Mouse (Mus musculus): ENCODE data around the gene Hook2. TPM values are rescaled to one million over a fixed set of nuclear protein-coding genes. Genes with fewer than 3 reads are reported as not detected.
A peak's percentile ranks its signal among the peaks of the same experiment; 100 is the strongest.

Gene Hook2
- polyA plus RNA-seq (2016; fragmentation: Nextera tagmentation; extraction: Ambion mirVana): 20.6 TPM in 2 replicates

DNA sequence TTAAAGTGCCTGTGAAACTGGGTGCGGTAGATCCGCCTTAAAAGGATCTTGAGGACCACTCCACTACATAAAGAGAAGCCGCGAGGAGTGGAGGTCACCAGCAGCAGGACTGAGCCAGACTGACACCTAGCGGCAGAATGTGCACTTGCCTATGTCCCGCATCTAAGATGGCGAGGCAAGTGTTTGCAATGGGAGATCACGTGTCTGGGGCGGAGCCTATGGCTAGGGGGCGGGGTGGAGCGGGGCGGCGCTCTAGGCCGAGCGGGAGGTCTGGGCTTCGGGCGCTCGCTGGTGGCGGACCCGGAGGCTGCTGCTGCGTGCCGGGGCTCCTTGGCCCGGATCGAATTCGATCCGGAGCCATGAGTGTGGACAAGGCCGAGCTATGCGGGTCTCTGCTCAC is at the start of gene Hook2:
Gene Hook2 (plus strand): TSS at position 255 of the 400 bp plus-strand sequence.
- Histone ChIP-seq H3K27ac (peak within 1 kb of the TSS; percentile 36; the same call in 1 of the 2 replicates), H3K4me3 (peak within 1 kb of the TSS; percentile 56), H3K4me2 (replicated peaks) (peak within 1 kb of the TSS; percentile 87), H3K9ac (peak within 1 kb of the TSS; percentile 66), H3K27me3 (peaks cover 17% of the 10 kb centered on the region; the same call in 1 of the 2 replicates), H3K4me1 (peaks cover 22% of the 10 kb centered on the region), H3K9me3 (no peaks in the 10 kb centered on the region), H3K36me3 (no peaks in the 10 kb centered on the region)
- WGBS: under 1% methylated on average over 28 of the region's 28 CpGs
- peak; percentile 89 for ATAC-seq (ENCODE audit: insufficient number of reproducible peaks, insufficient read depth, low FRiP score, low TSS enrichment)

DNA sequence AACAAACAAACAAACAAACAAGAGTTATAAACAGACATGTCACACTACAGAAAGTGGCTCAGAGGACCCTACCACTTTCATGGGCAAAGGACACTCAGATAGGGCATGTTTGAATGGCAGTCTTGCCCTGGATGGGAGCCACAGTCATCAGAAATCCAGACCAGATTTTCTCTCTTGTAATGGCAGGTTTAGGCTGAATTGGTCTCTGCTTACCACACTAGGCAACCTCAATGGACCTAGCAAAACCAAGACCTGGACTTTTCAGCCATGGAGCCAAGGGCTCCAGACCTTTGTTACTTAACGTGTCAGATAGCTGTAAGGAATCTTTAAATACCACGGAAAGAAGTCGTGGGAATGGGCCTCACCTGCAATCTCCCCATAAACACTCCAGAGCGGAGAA is 46.7 kb upstream of the Hook2 start:
- H3K4me2 ChIP-seq (replicated peaks): no peak overlapping the region
- 18% methylated on average over 4 of the region's 4 CpGs for WGBS
- no peaks in the 10 kb centered on the region for H3K9me3 ChIP-seq
- no peak overlapping the region for H3K4me3 ChIP-seq
- no peak overlapping the region for H3K9ac ChIP-seq
- H3K36me3 ChIP-seq: no peaks in the 10 kb centered on the region
- peaks cover 16% of the 10 kb centered on the region for H3K4me1 ChIP-seq
- H3K27ac ChIP-seq: no peak overlapping the region
- H3K27me3 ChIP-seq: peaks cover 71% of the 10 kb centered on the region
- no peak for ATAC-seq (ENCODE audit: insufficient number of reproducible peaks, insufficient read depth, low FRiP score, low TSS enrichment)

DNA sequence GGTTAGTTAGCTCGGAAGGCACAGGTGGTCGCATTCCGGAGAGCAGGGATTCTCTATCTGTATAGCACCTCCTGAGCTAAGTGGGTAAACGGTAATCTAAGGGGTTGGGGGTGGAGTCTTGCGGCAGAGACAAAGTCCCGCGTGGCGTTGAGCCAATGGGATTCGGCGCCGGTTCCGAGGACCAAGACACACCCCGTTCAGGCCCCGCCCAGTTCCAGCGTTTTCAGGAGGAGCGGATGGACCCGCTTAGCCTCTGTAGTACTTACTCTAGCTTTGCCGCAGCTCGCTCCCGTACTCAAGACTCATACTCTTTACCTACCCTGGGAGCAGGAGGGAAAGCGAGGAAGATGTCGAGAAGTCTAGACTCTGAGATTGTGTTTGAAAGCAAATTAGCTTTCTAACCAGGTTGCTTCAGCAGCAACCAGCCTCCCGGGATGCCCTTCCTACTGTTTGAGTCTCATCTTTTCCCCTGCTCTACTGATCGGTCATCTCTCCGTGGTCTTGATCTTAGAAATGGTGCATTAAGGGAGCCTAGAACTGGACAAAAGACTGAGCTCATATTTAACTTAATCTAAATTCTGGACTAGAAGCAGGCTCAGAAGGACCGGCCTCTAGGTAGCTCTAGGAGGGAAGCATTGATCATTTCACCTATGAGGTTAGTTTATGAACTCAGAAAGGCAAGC is 45.8 kb upstream of the Hook2 start:
- peak overlapping the region; percentile 15; the same call in 1 of the 2 replicates for H3K4me2 ChIP-seq (replicated peaks)
- no peak overlapping the region for H3K9ac ChIP-seq
- no peak overlapping the region for H3K27ac ChIP-seq
- peak overlapping the region; percentile 13; the same call in 1 of the 2 replicates for H3K4me3 ChIP-seq
- H3K36me3 ChIP-seq: no peaks in the 10 kb centered on the region
- H3K4me1 ChIP-seq: peaks cover 16% of the 10 kb centered on the region
- H3K27me3 ChIP-seq: peaks cover 74% of the 10 kb centered on the region
- 3% methylated on average over 26 of the region's 26 CpGs for WGBS
- no peak for ATAC-seq (ENCODE audit: insufficient number of reproducible peaks, insufficient read depth, low FRiP score, low TSS enrichment)
- no peaks in the 10 kb centered on the region for H3K9me3 ChIP-seq

DNA sequence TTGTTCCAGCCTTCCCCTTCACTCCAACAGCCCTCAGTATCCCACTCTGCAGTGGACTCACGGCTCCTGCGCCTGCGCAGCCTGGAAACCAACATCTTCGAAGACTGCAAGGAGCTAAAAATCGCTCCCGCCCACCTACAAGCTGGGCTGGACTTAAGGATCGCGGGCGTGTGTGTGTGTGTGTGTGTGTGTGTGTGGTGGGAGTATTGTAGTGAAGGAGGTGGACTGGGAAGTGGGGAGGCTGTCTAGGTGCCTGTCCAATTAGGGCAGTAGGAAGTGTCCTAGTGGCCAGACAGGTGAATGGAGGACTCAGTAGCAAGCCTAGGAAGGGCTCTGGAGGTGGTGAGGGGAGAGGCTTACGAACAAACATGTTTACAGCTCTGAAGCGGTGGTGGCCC is 45.2 kb upstream of the Hook2 start:
- H3K4me2 ChIP-seq (replicated peaks): peak overlapping the region; percentile 86
- no peaks in the 10 kb centered on the region for H3K36me3 ChIP-seq
- no peaks in the 10 kb centered on the region for H3K9me3 ChIP-seq
- WGBS: 2% methylated on average over 11 of the region's 11 CpGs
- H3K9ac ChIP-seq: no peak overlapping the region
- no peak for ATAC-seq (ENCODE audit: insufficient number of reproducible peaks, insufficient read depth, low FRiP score, low TSS enrichment)
- no peak overlapping the region for H3K27ac ChIP-seq
- peaks cover 16% of the 10 kb centered on the region for H3K4me1 ChIP-seq
- H3K4me3 ChIP-seq: peak overlapping the region; percentile 46
- peaks cover 79% of the 10 kb centered on the region for H3K27me3 ChIP-seq

DNA sequence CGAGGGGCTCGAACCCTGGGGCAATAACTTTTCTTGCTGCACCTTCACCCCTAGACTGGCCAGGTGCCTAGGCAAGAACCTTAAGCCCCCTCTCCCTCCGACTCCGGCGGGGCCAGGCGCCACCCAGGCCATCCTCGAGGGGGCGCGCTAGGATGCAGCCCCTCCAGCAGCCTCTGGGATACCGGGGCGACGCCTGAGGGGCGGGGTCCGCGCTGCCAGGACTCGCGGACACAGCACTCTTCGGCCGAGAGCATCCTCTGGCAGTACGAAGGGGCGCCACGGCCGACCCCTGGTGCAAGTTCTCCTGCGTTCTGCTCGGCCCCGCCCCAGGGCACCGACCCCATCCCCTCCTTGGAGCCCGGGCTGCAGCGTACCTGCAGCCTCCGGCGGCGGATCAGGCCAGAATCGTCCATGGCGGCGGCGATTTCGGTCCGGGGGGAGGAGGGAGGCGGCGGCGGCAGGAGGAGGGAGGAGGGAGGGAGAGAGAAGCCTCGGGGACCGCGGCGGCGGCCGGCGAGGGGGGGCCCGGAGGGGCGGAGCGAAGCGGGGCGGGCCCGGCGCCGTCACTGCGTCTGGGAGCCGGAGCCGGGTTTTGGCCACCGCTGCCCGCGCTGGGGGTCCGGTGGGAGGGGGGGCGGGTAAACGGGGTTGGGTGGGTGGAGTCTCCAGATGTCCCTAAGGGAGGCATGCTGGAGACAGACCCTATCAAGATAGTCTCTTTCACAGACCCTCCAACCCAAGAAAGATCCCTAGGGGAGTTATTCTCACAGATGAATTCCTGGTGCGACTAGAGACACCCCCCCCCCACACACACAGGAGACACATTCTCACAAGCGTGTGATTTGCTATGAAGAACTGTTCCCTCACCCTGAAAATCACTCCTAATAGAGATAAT is 44.5 kb upstream of the Hook2 start:
- Histone ChIP-seq H3K4me3 (peak overlapping the region; percentile 46), H3K27ac (no peak overlapping the region), H3K36me3 (no peaks in the 10 kb centered on the region), H3K9me3 (no peaks in the 10 kb centered on the region), H3K4me2 (replicated peaks) (peak overlapping the region; percentile 86), H3K4me1 (peaks cover 16% of the 10 kb centered on the region), H3K9ac (peak overlapping the region; percentile 48), H3K27me3 (peaks cover 79% of the 10 kb centered on the region)
- ATAC-seq (ENCODE audit: insufficient number of reproducible peaks, insufficient read depth, low FRiP score, low TSS enrichment): 0 out of 2 replicates have a peak, but pooled peaks have one; percentile 25
- 2% methylated on average over 51 of the region's 67 CpGs for WGBS

DNA sequence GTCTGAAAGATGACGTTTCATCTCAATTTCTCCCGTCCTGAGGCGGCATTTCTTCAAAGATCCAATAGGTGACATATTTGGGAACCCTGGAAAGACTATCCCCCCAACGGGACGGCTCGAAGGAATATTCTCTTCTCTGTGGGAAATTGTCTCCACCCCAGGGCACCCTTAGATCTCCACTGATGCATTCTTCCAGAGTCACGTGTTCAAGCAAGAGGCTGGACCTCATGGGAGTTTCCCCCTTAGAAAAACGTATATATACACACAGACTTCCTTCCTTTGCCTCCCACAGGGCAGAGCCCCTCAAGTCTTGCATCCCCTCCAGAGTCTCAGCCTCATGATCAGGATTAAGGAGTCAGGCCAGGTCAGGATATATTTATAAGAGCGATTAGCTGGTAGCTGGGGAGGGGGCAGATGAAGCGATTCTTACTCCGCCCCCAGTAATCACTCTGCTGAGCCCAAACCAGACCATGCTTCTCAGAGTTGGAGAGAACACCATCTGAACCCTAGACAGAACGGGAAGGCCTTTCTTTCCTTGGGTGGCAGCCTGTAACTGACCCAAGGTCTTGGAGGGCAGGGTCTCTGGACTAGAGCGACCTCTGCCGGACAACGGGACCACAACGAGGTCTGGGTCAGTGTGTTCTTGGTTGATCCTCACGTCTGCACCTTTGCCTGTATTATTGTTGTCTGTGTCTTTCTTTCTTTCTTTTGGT is 43.7 kb upstream of the Hook2 start, which contains the start of gene Rtbdn:
Gene Rtbdn (plus strand): TSS at position 464 of the 713 bp plus-strand sequence.
- WGBS: 9% methylated on average over 17 of the region's 17 CpGs
- Histone ChIP-seq H3K27me3 (peaks cover 81% of the 10 kb centered on the region), H3K27ac (no peak within 1 kb of the TSS), H3K4me2 (replicated peaks) (peak within 1 kb of the TSS; percentile 86), H3K9me3 (no peaks in the 10 kb centered on the region), H3K4me3 (peak within 1 kb of the TSS; percentile 46), H3K36me3 (no peaks in the 10 kb centered on the region), H3K4me1 (peaks cover 16% of the 10 kb centered on the region), H3K9ac (peak within 1 kb of the TSS; percentile 48)
- ATAC-seq (ENCODE audit: insufficient number of reproducible peaks, insufficient read depth, low FRiP score, low TSS enrichment): 0 out of 2 replicates have a peak, but pooled peaks have one; percentile 16

DNA sequence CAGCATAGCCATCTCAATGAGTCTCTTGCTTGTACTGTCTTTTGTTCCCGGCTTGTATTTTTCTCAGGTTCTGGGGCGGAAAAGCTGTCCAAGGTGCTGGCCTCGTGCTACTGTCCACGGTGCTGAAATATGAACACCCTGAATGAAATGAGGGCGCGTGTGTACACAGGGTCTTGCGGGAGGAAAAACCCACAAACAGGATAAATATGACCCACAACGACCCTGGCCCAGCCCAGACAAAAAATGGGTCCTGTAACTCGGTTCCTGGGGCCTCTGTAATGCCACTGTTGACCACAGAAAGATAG is 43.2 kb upstream of the Hook2 start:
- Histone ChIP-seq H3K27me3 (peaks cover 86% of the 10 kb centered on the region), H3K9ac (no peak overlapping the region), H3K4me2 (replicated peaks) (no peak overlapping the region), H3K4me3 (no peak overlapping the region), H3K4me1 (peaks cover 16% of the 10 kb centered on the region), H3K27ac (no peak overlapping the region), H3K9me3 (no peaks in the 10 kb centered on the region), H3K36me3 (no peaks in the 10 kb centered on the region)
- ATAC-seq (ENCODE audit: insufficient number of reproducible peaks, insufficient read depth, low FRiP score, low TSS enrichment): 0 out of 2 replicates have a peak, but pooled peaks have one; percentile 2
- 17% methylated on average over 9 of the region's 9 CpGs for WGBS

DNA sequence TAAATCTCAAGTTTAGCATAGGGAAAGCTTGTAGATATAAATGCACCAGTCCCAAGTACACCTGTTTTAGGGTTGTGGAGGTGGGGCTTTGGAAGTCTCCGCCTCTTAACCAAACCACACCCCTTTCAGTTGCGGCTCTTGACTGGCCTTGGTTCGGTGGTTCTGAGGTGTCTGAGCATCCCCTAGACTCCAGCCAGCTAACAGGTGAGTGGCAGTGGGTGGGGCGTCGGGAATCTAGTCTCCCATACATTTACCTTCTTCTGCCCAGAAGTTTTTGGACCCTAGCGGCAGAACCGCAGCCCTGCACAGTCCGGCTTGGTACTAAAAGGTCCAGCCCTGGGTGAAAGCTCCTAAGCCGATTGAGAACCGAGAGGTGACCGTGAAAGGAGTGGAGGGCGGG is 40.6 kb upstream of the Hook2 start:
- WGBS: 21% methylated on average over 12 of the region's 12 CpGs
- H3K4me3 ChIP-seq: no peak overlapping the region
- no peak overlapping the region for H3K9ac ChIP-seq
- no peaks in the 10 kb centered on the region for H3K36me3 ChIP-seq
- H3K9me3 ChIP-seq: no peaks in the 10 kb centered on the region
- H3K4me1 ChIP-seq: peaks cover 10% of the 10 kb centered on the region
- no peak for ATAC-seq (ENCODE audit: insufficient number of reproducible peaks, insufficient read depth, low FRiP score, low TSS enrichment)
- no peak overlapping the region for H3K27ac ChIP-seq
- peaks cover 82% of the 10 kb centered on the region for H3K27me3 ChIP-seq
- H3K4me2 ChIP-seq (replicated peaks): no peak overlapping the region

DNA sequence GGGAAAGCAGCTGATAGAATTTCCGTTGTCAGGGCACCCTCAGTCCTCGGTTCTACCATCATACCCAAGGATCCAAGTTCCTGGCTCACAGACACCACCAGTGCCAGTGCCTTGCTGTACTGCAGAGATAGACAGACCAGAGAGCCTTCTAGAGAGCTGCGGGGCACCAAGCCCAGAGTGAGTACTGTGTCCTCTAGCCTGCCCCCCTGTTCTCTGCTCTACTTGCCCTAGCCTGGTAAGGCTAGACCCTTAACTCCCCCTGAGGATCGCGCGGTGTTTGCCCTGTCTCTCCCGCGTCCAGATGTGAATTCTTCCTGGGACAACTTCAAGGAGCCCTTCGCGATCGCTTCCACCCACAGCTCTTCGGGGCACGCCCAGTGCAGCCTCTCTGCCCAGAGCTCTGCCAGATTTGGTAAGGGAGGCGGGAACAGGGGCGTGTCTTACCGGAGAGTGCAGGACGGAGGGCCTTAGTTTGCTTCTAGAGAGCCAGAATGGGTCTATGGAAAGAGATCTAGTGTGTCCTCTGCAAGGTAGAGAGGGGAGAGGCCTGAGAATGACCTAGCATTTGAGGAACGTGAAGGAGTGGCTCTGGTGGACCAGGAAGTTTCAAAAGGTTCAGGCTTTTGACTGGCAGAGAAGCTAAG is 37.7 kb upstream of the Hook2 start:
- whole genome bisulfite sequencing: 6% methylated on average over 18 of the region's 18 CpGs
- Histone ChIP-seq H3K9ac (no peak overlapping the region), H3K4me3 (no peak overlapping the region), H3K27ac (no peak overlapping the region), H3K27me3 (peaks cover 55% of the 10 kb centered on the region), H3K4me1 (no peaks in the 10 kb centered on the region), H3K36me3 (peaks cover 11% of the 10 kb centered on the region; the same call in 1 of the 2 replicates), H3K9me3 (no peaks in the 10 kb centered on the region), H3K4me2 (replicated peaks) (no peak overlapping the region)
- ATAC-seq (ENCODE audit: insufficient number of reproducible peaks, insufficient read depth, low FRiP score, low TSS enrichment): no peak

DNA sequence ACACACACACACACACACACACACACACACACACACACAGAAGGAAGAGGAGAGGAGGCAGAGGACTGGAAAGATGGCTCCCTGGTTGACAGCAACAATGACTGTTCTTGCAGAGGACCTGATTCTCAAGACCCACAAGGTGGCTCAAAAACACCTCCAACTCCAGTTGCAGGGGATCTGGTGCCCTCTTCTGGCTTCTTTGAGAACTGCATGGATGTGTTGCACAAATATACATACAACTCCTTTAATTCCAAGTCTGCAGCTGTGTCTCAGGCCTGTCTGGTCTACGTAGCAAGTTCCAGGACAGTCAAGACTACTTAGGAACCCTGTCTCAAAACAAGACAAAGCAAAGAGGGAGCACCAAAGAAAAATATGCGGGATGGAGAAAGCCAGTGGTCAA is 33.6 kb upstream of the Hook2 start:
- no peak for ATAC-seq (ENCODE audit: insufficient number of reproducible peaks, insufficient read depth, low FRiP score, low TSS enrichment)
- Histone ChIP-seq H3K4me1 (no peaks in the 10 kb centered on the region), H3K27ac (no peak overlapping the region), H3K9me3 (no peaks in the 10 kb centered on the region), H3K9ac (no peak overlapping the region), H3K27me3 (peaks cover 20% of the 10 kb centered on the region), H3K4me3 (no peak overlapping the region), H3K4me2 (replicated peaks) (no peak overlapping the region), H3K36me3 (peaks cover 37% of the 10 kb centered on the region)
- WGBS: 50% methylated on average over 2 of the region's 2 CpGs

DNA sequence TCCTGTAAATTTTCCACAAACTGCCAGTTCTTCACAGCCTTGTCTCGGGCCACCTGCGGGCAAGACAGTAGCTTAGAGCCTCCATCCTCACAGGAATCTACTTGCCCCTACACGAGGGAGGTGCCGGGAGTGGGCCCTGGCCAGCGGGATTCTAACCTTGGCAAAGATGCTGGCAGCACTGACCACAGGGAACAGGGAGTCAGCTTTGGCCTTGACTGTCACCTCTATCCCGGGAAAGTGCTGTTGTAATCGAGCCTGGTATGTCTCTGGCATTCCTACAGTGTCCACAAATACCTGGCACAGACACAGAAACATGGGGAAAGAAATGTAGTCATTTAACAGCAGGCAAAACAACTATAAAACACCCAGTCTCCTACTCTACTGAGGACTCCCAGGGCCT is 30.6 kb upstream of the Hook2 start:
- Histone ChIP-seq H3K4me3 (no peak overlapping the region), H3K27me3 (no peaks in the 10 kb centered on the region), H3K4me2 (replicated peaks) (no peak overlapping the region), H3K4me1 (peaks cover under 1% of the 10 kb centered on the region), H3K9ac (no peak overlapping the region), H3K36me3 (peaks cover 44% of the 10 kb centered on the region), H3K9me3 (no peaks in the 10 kb centered on the region), H3K27ac (no peak overlapping the region)
- 93% methylated on average over 7 of the region's 7 CpGs for WGBS
- no peak for ATAC-seq (ENCODE audit: insufficient number of reproducible peaks, insufficient read depth, low FRiP score, low TSS enrichment)

Data from embryonic facial prominence, embryonic 12.5 days (tissue).